Mouse (Mus musculus) brown adipose tissue, adult 24 weeks (tissue): ENCODE results near the gene Rab3gap2. TPM values are rescaled to one million over a fixed set of nuclear protein-coding genes. Genes with fewer than 3 reads are reported as not detected.

Experiments used
- H3K27ac ChIP-seq: fragments of 200-500 bp; replicated peaks from 2 replicates; pipeline ENCODE4 v1.5.1; 2012; ENCODE audit warnings: low read depth, mild to moderate bottlenecking, low read length
- H3K4me1 ChIP-seq: fragments of 200-500 bp; 2 replicates; pipeline ENCODE4 v1.6.1; 2012; ENCODE audit warnings: low read length, mixed read lengths; ENCODE audit not compliant: control insufficient read depth, insufficient read depth, insufficient read length
- H3K4me3 ChIP-seq: fragments of 200-500 bp; 2 replicates; pipeline ENCODE4 v1.5.1; 2012; ENCODE audit warnings: low read depth, mild to moderate bottlenecking, low read length, moderate library complexity; ENCODE audit not compliant: insufficient read depth
- polyA plus RNA-seq: library from polyadenylated mRNA; stranded (reverse); fragments of >200 nt; gene quantifications from 2 replicates; pipeline ENCODE4 v1.2.4, GENCODE M21; 2012; ENCODE audit not compliant: missing spikeins, insufficient read depth, insufficient read length

The Rab3gap2 gene
- 13.0 and 13.5 TPM in 2 replicates for polyA plus RNA-seq

- peaks cover 7% of the 10 kb centered on the region for H3K4me1 ChIP-seq
- peak within 1 kb of the TSS; percentile 90 for H3K4me3 ChIP-seq
- H3K27ac ChIP-seq = peak within 1 kb of the TSS; percentile 90
These were observed at the start of gene Rab3gap2 for GRCm38 (mm10) chr1:185203909-185204661. Rab3gap2 (plus strand) TSS chr1:185204117.

- Histone ChIP-seq H3K4me1 (no peaks in the 10 kb centered on the region), H3K4me3 (no peak overlapping the region), H3K27ac (no peak overlapping the region)
These were observed 30.3 kb upstream of the Rab3gap2 start for GRCm38 (mm10) chr1:185173641-185174040.

GRCm38 (mm10) chr1:185177860-185178259, 26.1 kb upstream of the Rab3gap2 start:
- no peaks in the 10 kb centered on the region for H3K4me1 ChIP-seq

GRCm38 (mm10) chr1:185183591-185184330, 20.2 kb upstream of the Rab3gap2 start:
- H3K27ac ChIP-seq = no peak overlapping the region

More at GRCm38 (mm10) chr1:185177860-185178259, 26.1 kb upstream of the Rab3gap2 start:
- Histone ChIP-seq H3K4me3 (no peak overlapping the region), H3K27ac (no peak overlapping the region)

GRCm38 (mm10) chr1:185185556-185185955, 18.4 kb upstream of the Rab3gap2 start:
- no peaks in the 10 kb centered on the region for H3K4me1 ChIP-seq
- H3K4me3 ChIP-seq = no peak overlapping the region
- no peak overlapping the region for H3K27ac ChIP-seq

More at GRCm38 (mm10) chr1:185183591-185184330, 20.2 kb upstream of the Rab3gap2 start:
- Histone ChIP-seq H3K4me1 (no peaks in the 10 kb centered on the region), H3K4me3 (no peak overlapping the region)

GRCm38 (mm10) chr1:185187135-185187785, 16.7 kb upstream of the Rab3gap2 start:
- H3K27ac ChIP-seq = no peak overlapping the region
- no peak overlapping the region for H3K4me3 ChIP-seq

GRCm38 (mm10) chr1:185189901-185190300, 14.0 kb upstream of the Rab3gap2 start:
- no peak overlapping the region for H3K4me3 ChIP-seq
- H3K27ac ChIP-seq = no peak overlapping the region
- no peaks in the 10 kb centered on the region for H3K4me1 ChIP-seq

More at GRCm38 (mm10) chr1:185187135-185187785, 16.7 kb upstream of the Rab3gap2 start:
- H3K4me1 ChIP-seq = no peaks in the 10 kb centered on the region

GRCm38 (mm10) chr1:185192087-185192486, 11.8 kb upstream of the Rab3gap2 start:
- Histone ChIP-seq H3K27ac (no peak overlapping the region), H3K4me1 (no peaks in the 10 kb centered on the region), H3K4me3 (no peak overlapping the region)

- H3K4me3 ChIP-seq = no peak overlapping the region
- H3K27ac ChIP-seq = no peak overlapping the region
- no peaks in the 10 kb centered on the region for H3K4me1 ChIP-seq
These were observed 10.4 kb upstream of the Rab3gap2 start for GRCm38 (mm10) chr1:185193509-185193908.

GRCm38 (mm10) chr1:185196323-185196722, 7.6 kb upstream of the Rab3gap2 start:
- H3K27ac ChIP-seq = no peak overlapping the region
- no peaks in the 10 kb centered on the region for H3K4me1 ChIP-seq
- H3K4me3 ChIP-seq = no peak overlapping the region

GRCm38 (mm10) chr1:185200571-185201395, 3.1 kb upstream of the Rab3gap2 start:
- peaks cover 5% of the 10 kb centered on the region for H3K4me1 ChIP-seq
- H3K4me3 ChIP-seq = no peak overlapping the region
- no peak overlapping the region for H3K27ac ChIP-seq

- Histone ChIP-seq H3K4me3 (no peak overlapping the region), H3K27ac (no peak overlapping the region), H3K4me1 (peaks cover 5% of the 10 kb centered on the region)
These were observed 1.9 kb upstream of the Rab3gap2 start for GRCm38 (mm10) chr1:185201994-185202393.

GRCm38 (mm10) chr1:185203196-185203908, 565 bp upstream of the Rab3gap2 start:
- H3K27ac ChIP-seq = peak overlapping the region; percentile 90
- H3K4me1 ChIP-seq = peaks cover 5% of the 10 kb centered on the region
- H3K4me3 ChIP-seq = peak overlapping the region; percentile 70

- Histone ChIP-seq H3K4me3 (peak overlapping the region; percentile 42), H3K27ac (no peak overlapping the region), H3K4me1 (peaks cover 7% of the 10 kb centered on the region)
These were observed 1.2 kb downstream of the Rab3gap2 start for GRCm38 (mm10) chr1:185205090-185205489.
